Mouse (Mus musculus) forebrain, embryonic 14.5 days (tissue): ENCODE data around the gene 1700067K01Rik. TPM values are rescaled to one million over a fixed set of nuclear protein-coding genes. Genes with fewer than 3 reads are reported as not detected.

ENCODE experiments used
- ATAC-seq: fragments of 200-750 bp; cut with Nextera tagmentation; 2 replicates; pipeline ENCODE4 v1.8.0; 2017; ENCODE audit warnings: mild to moderate bottlenecking, moderate library complexity
- DNase-seq: peaks from one replicate; pipeline ENCODE4 v3.0.0-alpha.2; 2015; ENCODE audit warnings: low spot score
- H3K27ac ChIP-seq: fragments of 300-500 bp; sonication (generic); 2 replicates; pipeline ENCODE4 v1.5.1; 2014; ENCODE audit warnings: low read depth, mild to moderate bottlenecking, control low read depth, low read length, moderate library complexity
- H3K27me3 ChIP-seq: fragments of 300-500 bp; sonication (generic); replicated peaks from 2 replicates; pipeline ENCODE4 v1.6.1; 2014; ENCODE audit warnings: low read length, control low read depth, mixed read lengths; ENCODE audit not compliant: control insufficient read depth, insufficient read depth
- H3K36me3 ChIP-seq: fragments of 300-500 bp; sonication (generic); 2 replicates; pipeline ENCODE4 v1.6.1; 2014; ENCODE audit warnings: low read length, control low read depth; ENCODE audit not compliant: control insufficient read depth, insufficient read depth
- H3K4me1 ChIP-seq: fragments of 300-500 bp; sonication (generic); 2 replicates; pipeline ENCODE4 v1.6.1; 2014; ENCODE audit warnings: antibody characterized with exemption, low read length, control low read depth; ENCODE audit not compliant: control insufficient read depth, insufficient read depth
- H3K4me2 ChIP-seq: fragments of 300-500 bp; sonication (generic); 2 replicates; pipeline ENCODE4 v1.6.1; 2014; ENCODE audit warnings: mild to moderate bottlenecking, control low read depth, low read length
- H3K4me3 ChIP-seq: fragments of 300-500 bp; sonication (generic); 2 replicates; pipeline ENCODE4 v1.5.1; 2014; ENCODE audit warnings: low read depth, low read length, control low read depth
- H3K9ac ChIP-seq: fragments of 300-500 bp; sonication (generic); 2 replicates; pipeline ENCODE4 v1.6.1; 2014; ENCODE audit warnings: mild to moderate bottlenecking, low read length, control low read depth, moderate library complexity
- H3K9me3 ChIP-seq: fragments of 300-500 bp; sonication (generic); replicated peaks from 2 replicates; pipeline ENCODE4 v1.6.1; 2016; ENCODE audit warnings: low read length, control low read depth, mixed read lengths; ENCODE audit not compliant: control insufficient read depth
- WGBS: fragments of 180-500 bp; shearing (Covaris S2); extraction: QIAGEN DNeasy Blood & Tissue Kit; methylation state at CpG from one replicate; pipeline ENCODE4 v1.1.7; 2014; 5-methylcytosine and 5-hydroxymethylcytosine counted together
- polyA plus RNA-seq: library from polyadenylated mRNA; unstranded; fragments of >200 nt; fragmentation: Nextera tagmentation; extraction: Ambion mirVana; gene quantifications from 2 replicates; pipeline ENCODE4 v1.2.1, GENCODE M21; 2014

The 1700067K01Rik gene
- polyA plus RNA-seq, 1 experiment from 2014 or later: 0.77 TPM

DNA sequence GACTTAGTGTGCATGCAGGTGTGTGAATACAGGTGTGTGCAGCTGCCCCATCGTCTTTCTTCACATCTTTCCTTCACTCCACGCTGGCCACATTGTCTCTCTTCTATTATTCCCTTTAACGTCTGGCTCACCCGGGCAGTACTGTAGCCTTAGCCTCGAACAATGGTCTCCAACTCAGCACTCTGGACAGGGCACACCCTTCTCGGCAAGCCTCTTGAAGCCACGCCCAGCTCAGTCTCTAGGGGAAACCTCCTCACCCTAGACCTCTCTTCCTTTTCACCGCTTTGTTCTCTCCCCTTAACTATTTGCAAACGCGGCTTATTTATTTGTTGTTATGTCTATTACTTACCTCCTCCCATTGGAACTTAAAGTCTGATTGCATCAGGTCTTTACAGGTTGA lies 26.1 kb downstream of the 1700067K01Rik start:
- H3K27ac ChIP-seq: no peak overlapping the region
- no peak overlapping the region for H3K4me3 ChIP-seq
- WGBS: 12% methylated on average over 10 of the region's 10 CpGs
- DNase-seq (no peak), ATAC-seq (no peak)
- H3K9ac ChIP-seq: no peak overlapping the region
- H3K4me1 ChIP-seq: no peaks in the 10 kb centered on the region
- no peak overlapping the region for H3K4me2 ChIP-seq
- no peaks in the 10 kb centered on the region for H3K36me3 ChIP-seq
- H3K27me3 ChIP-seq: peaks cover 25% of the 10 kb centered on the region
- no peaks in the 10 kb centered on the region for H3K9me3 ChIP-seq

DNA sequence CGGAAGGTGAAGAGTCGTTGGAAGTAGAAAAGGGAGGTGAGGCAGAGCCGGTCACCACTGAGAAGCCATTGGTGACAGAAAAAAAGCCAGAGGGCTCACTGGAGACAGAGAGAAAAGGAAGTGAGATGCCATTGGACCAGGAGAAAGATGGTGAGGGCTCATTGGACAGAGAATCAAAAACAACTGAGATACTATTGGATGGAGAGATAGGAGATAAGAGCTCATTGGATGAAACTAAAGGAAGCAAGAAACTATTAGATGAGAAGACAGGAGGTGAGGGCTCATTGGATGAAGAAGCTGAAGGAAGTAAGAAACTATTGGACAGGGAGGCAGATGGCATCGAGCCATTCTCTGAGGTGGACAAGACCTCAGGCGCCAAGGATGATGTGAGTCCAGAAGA lies 28.0 kb downstream of the 1700067K01Rik start:
- no peak overlapping the region for H3K4me3 ChIP-seq
- H3K9me3 ChIP-seq: no peaks in the 10 kb centered on the region
- no peak overlapping the region for H3K9ac ChIP-seq
- no peaks in the 10 kb centered on the region for H3K36me3 ChIP-seq
- no peak for DNase-seq
- no peak overlapping the region for H3K27ac ChIP-seq
- H3K27me3 ChIP-seq: peaks cover 25% of the 10 kb centered on the region
- WGBS: 88% methylated on average over 5 of the region's 5 CpGs
- H3K4me1 ChIP-seq: no peaks in the 10 kb centered on the region
- H3K4me2 ChIP-seq: no peak overlapping the region
- no peak for ATAC-seq

DNA sequence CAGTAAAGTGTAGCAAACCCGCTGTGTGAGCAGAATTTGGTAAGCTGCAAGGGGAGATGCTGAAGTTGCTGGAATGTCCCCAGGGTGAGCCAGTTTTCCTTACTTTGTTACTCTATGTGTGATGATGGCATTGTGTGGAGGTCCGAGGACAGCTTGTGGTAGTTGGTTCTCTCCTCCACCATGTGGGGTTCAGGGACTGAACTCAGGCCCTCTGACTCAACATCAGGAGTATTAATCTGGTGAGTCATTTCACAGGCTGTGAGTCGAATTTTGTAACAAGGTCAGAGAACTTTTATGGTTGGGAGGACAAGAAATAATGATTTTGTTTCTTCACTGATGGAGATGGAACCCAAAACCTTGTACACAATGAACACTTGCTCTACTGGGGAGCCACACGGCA lies 31.5 kb downstream of the 1700067K01Rik start:
- no peak for ATAC-seq
- no peaks in the 10 kb centered on the region for H3K36me3 ChIP-seq
- no peak overlapping the region for H3K27ac ChIP-seq
- no peak overlapping the region for H3K4me3 ChIP-seq
- H3K27me3 ChIP-seq: peaks cover 6% of the 10 kb centered on the region; the same call in 1 of the 2 replicates
- no peaks in the 10 kb centered on the region for H3K9me3 ChIP-seq
- H3K4me2 ChIP-seq: no peak overlapping the region
- 73% methylated on average over 4 of the region's 4 CpGs for WGBS
- no peaks in the 10 kb centered on the region for H3K4me1 ChIP-seq
- no peak overlapping the region for H3K9ac ChIP-seq
- DNase-seq: no peak

DNA sequence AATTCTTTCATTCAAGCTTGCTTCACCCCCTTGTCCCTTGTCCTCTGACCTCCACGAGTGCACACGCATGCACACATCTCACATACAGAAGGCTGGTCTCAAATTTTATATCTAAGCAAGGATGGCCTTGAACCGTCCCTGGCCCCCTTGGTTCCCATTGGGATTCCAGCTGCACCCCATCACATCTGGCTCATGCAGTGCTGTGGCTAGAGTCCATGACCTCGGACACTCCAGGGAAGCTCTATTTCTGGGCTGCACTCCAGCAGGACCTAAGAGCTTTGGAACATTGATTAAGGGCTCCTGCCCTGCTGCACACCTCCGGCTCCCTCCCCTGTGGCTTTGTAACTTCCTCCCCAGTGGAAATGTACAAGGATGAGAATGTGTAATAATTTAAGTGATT lies 36.7 kb downstream of the 1700067K01Rik start:
- ATAC-seq (no peak), DNase-seq (no peak)
- Histone ChIP-seq H3K4me1 (peaks cover 5% of the 10 kb centered on the region; the same call in 1 of the 2 replicates), H3K9me3 (no peaks in the 10 kb centered on the region), H3K27me3 (peaks cover 22% of the 10 kb centered on the region), H3K4me2 (no peak overlapping the region), H3K27ac (no peak overlapping the region), H3K9ac (no peak overlapping the region), H3K36me3 (no peaks in the 10 kb centered on the region), H3K4me3 (no peak overlapping the region)
- WGBS: 85% methylated on average over 5 of the region's 5 CpGs

DNA sequence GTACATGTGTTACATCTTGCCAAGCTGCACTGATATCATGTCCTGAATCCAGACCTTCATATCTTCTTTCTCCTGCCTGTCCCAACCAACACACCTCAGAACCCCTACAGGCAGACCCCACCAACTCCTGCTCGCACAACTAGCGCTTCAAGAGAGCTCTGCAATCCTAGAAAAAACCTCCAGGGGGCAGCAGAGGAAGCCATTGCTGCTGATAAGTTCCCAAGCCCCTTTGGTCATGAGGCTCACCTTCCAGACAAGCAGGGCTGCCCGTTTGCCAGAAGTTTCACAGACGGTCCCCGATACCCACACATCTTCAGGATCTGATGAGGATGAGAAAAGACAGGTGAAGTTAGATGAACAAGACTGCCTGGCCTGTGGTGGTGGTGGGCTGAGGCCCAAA lies 37.7 kb downstream of the 1700067K01Rik start:
- no peak for ATAC-seq
- WGBS: 4% methylated on average over 5 of the region's 5 CpGs
- peak; percentile 86 for DNase-seq
- no peak overlapping the region for H3K9ac ChIP-seq
- no peaks in the 10 kb centered on the region for H3K9me3 ChIP-seq
- no peak overlapping the region for H3K27ac ChIP-seq
- H3K4me3 ChIP-seq: no peak overlapping the region
- H3K27me3 ChIP-seq: peaks cover 32% of the 10 kb centered on the region
- H3K4me2 ChIP-seq: no peak overlapping the region
- H3K4me1 ChIP-seq: peaks cover 5% of the 10 kb centered on the region; the same call in 1 of the 2 replicates
- no peaks in the 10 kb centered on the region for H3K36me3 ChIP-seq

DNA sequence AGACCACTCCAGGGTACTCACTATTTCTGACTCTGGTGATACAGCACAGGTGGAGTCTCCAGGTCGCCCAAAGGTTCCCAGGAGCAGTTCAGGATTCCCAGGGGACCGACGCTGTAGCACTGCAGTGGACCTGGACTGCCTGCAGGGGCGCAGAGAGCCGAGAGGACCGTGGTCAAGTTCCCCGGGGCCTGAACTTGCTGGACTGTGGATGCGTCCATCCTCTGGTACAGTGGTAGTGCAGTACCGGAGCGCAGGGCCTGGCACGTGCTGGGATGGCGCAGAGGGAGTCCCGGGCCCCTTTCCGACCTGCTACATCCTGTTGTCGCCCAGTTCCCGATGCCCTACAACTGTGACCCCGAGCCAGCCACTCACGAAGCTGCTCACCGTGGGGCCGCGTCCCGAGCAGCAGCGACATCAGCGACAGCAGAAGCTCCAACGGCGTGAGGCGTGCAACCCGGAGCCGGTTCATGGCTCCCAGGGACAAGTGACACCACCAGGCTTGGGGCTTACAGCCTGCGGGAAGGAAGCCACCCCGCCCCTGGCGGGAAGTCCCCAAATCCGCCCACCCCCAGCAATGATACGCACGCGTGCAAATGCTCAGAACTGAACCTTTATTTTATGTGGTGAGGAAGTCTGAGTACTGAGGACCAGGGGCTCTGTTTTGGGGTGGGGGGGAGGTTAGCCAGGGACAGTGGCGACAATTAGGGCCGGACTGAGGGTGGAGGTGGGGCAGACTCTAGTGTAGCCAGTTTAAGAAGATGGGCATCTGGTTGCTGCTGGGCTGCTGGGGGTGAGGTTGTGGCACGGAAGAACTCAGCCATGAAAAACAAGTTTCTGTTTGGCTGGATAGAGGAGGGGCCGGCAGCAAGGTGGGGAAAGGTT lies 41.0 kb downstream of the 1700067K01Rik start, which contains the start of gene Il27ra:
Gene Il27ra (minus strand): TSS at position 524 of the 882 bp plus-strand sequence.
- no peaks in the 10 kb centered on the region for H3K9me3 ChIP-seq
- H3K4me2 ChIP-seq: peak within 1 kb of the TSS; percentile 56
- 4% methylated on average over 40 of the region's 40 CpGs for WGBS
- H3K4me3 ChIP-seq: peak within 1 kb of the TSS; percentile 21
- H3K4me1 ChIP-seq: peaks cover 5% of the 10 kb centered on the region; the same call in 1 of the 2 replicates
- no peaks in the 10 kb centered on the region for H3K36me3 ChIP-seq
- H3K27ac ChIP-seq: no peak within 1 kb of the TSS
- DNase-seq (peak; percentile 61), ATAC-seq (peak; percentile 61; the same call in 1 of the 2 replicates)
- peaks cover 45% of the 10 kb centered on the region for H3K27me3 ChIP-seq
- H3K9ac ChIP-seq: peak within 1 kb of the TSS; percentile 46; the same call in 1 of the 2 replicates

DNA sequence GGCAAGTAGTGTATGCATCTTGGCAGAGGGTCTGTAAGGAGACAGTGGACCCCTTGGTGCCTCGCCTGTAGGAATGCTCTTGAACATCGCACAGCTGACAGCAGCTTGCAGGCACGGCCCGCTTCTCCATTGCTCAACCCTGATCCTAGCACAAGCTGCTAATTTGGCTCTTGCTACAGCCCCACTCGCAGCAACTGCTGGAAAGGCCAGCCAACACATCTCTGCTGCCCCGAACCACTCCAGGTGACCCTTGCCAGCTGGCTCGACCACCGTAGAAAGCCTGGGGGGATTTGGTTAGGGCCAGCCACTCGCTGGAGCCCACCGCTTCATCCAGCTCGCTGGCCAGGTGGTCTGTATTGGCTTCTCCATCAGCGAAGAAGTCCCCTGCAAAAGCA lies 41.6 kb downstream of the 1700067K01Rik start:
- WGBS: 42% methylated on average over 12 of the region's 12 CpGs
- Histone ChIP-seq H3K9me3 (no peaks in the 10 kb centered on the region), H3K9ac (no peak overlapping the region), H3K4me3 (no peak overlapping the region), H3K27me3 (peaks cover 45% of the 10 kb centered on the region), H3K4me1 (peaks cover 5% of the 10 kb centered on the region; the same call in 1 of the 2 replicates), H3K27ac (no peak overlapping the region), H3K4me2 (no peak overlapping the region), H3K36me3 (no peaks in the 10 kb centered on the region)
- ATAC-seq (no peak), DNase-seq (no peak)

DNA sequence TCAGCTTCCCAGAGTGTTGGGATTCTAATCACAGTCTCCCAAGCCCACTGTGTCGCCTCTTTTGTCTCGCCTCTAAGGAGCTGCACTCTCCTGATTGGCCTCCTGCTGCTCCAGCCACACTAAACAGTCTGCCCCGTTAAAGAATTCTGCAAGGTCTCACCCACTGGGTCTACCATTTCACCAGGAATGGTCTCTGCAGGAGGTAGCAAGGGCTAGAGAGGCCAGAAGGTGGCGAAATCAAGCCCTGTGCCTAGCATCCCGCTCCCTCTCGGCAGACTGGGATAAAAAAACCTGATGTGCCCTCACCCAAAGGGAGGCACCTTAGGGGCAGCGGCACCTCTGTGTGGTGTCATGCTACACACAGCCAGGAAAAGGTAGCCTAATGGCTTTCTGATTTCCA lies 42.8 kb downstream of the 1700067K01Rik start:
- peaks cover 45% of the 10 kb centered on the region for H3K27me3 ChIP-seq
- no peaks in the 10 kb centered on the region for H3K36me3 ChIP-seq
- 2% methylated on average over 7 of the region's 7 CpGs for WGBS
- H3K9me3 ChIP-seq: no peaks in the 10 kb centered on the region
- H3K9ac ChIP-seq: no peak overlapping the region
- H3K4me1 ChIP-seq: peaks cover 5% of the 10 kb centered on the region; the same call in 1 of the 2 replicates
- no peak for ATAC-seq
- no peak overlapping the region for H3K4me3 ChIP-seq
- H3K4me2 ChIP-seq: no peak overlapping the region
- no peak overlapping the region for H3K27ac ChIP-seq
- no peak for DNase-seq

DNA sequence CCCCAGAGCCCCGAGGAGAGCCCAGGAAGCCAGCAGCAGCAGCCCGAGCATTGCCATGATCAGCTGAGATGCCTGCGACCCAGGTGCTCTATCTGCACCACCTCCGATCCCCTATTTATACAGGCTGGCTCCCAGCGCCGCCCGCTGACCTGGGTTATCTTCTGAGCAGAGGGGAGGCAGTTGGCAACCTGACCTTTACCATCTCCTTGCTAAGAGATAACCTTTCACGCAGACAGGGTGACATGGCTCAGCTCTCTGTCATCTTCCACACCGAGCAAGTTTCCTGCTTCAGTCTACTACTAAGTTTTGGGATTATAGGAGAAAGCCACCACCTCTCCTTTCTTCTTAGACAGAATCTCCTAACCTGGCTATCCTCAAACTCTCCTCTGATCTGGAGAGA lies 43.6 kb downstream of the 1700067K01Rik start, which contains the start of gene Rln3:
Gene Rln3 (minus strand): TSS at position 101 of the 400 bp plus-strand sequence.
- ATAC-seq: no peak
- Histone ChIP-seq H3K9me3 (no peaks in the 10 kb centered on the region), H3K4me1 (peaks cover 5% of the 10 kb centered on the region; the same call in 1 of the 2 replicates), H3K9ac (no peak within 1 kb of the TSS), H3K4me3 (no peak within 1 kb of the TSS), H3K27me3 (peaks cover 45% of the 10 kb centered on the region), H3K4me2 (no peak within 1 kb of the TSS), H3K27ac (no peak within 1 kb of the TSS), H3K36me3 (no peaks in the 10 kb centered on the region)
- DNase-seq: no peak
- 17% methylated on average over 9 of the region's 9 CpGs for WGBS
